ENCODE assay signal across 9 mouse cellular contexts in genomic region chr13:55465184-55465583, GRCm38 (mm10). TPM values are rescaled to one million over a fixed set of nuclear protein-coding genes. Genes with fewer than 3 reads are reported as not detected.
DNase-seq lines count a peak whose midpoint lies in the region; ATAC-seq and TF ChIP-seq lines count a peak whose summit lies in the region.
"Had no signal": no experiment of that assay in that cellular context is flagged by ENCODE, and none has a peak within 500 bp of the region (broad histone marks: within the 10 kb centered on the region; RNA-seq: fewer than 3 reads in every experiment).

No protein-coding gene starts in this region.

- H3K9ac ChIP-seq in limb, embryonic 13.5 days, result peak overlapping the region; percentile 84

- no peak for TF ChIP-seq CTCF in gastrocnemius, adult 2 months (IDR thresholded peaks at IDR 0.05)
- no peak for TF ChIP-seq CTCF in C2C12 (IDR thresholded peaks at IDR 0.05; ENCODE audit: control insufficient read depth, insufficient read depth, insufficient read length)
- no peak for TF ChIP-seq CTCF in embryonic fibroblast, embryonic 13.5 days (IDR thresholded peaks at IDR 0.05; ENCODE audit: borderline replicate concordance, insufficient read depth, low read length)

- peaks cover 9% of the 10 kb centered on the region for H3K36me3 ChIP-seq in C2C12 (ENCODE audit: control insufficient read depth, insufficient read depth)
- H3K36me3 ChIP-seq in limb, embryonic 13.5 days, result peaks cover 20% of the 10 kb centered on the region

- intact Hi-C loops in gastrocnemius, adult 2 months (cut with DNase I), result no loop called here

- no peak for TF ChIP-seq POLR2A in embryonic fibroblast, embryonic 13.5 days (IDR thresholded peaks at IDR 0.05; ENCODE audit: low read depth, low read length)

- H3K27me3 ChIP-seq in C2C12 (ENCODE audit: control insufficient read depth, insufficient read depth, insufficient read length), result no peaks in the 10 kb centered on the region
- no peaks in the 10 kb centered on the region for H3K27me3 ChIP-seq in limb, embryonic 13.5 days

- 0 out of 2 replicates have a peak overlapping the region, but pooled peaks have one; percentile 12 for H3K27ac ChIP-seq in gastrocnemius, adult 2 months
- peak overlapping the region; percentile 25 for H3K27ac ChIP-seq in embryonic fibroblast, embryonic 13.5 days (ENCODE audit: insufficient read depth, low read length)
- H3K27ac ChIP-seq in limb, embryonic 13.5 days, result no peak overlapping the region; the same call in 1 of the 2 replicates

- no peaks in the 10 kb centered on the region for H3K79me3 ChIP-seq in C2C12 (ENCODE audit: low read depth)

- no peak overlapping the region for H3ac ChIP-seq in C2C12 (ENCODE audit: control insufficient read depth, insufficient read length, low read depth)

- WGBS in limb, embryonic 13.5 days, result 11% methylated on average over 3 of the region's 3 CpGs

- 0 out of 2 replicates have a peak, but pooled peaks cover 10% of the 10 kb centered on the region for H3K4me1 ChIP-seq in embryonic fibroblast, embryonic 13.5 days (ENCODE audit: control insufficient read depth, insufficient read depth, low read length)
- peaks cover 31% of the 10 kb centered on the region for H3K4me1 ChIP-seq in limb, embryonic 13.5 days

- H3K4me2 ChIP-seq in limb, embryonic 13.5 days (replicated peaks), result peak overlapping the region; percentile 91

- no peak overlapping the region for H3K4me3 ChIP-seq in gastrocnemius, adult 2 months
- H3K4me3 ChIP-seq in C2C12 (ENCODE audit: insufficient read depth, poor library complexity, severe bottlenecking), result no peak overlapping the region
- peak overlapping the region; percentile 68 for H3K4me3 ChIP-seq in embryonic fibroblast, embryonic 13.5 days (ENCODE audit: insufficient read depth, low read length)
- peak overlapping the region; percentile 78 for H3K4me3 ChIP-seq in limb, embryonic 13.5 days

- no peak for ATAC-seq in limb, embryonic 13.5 days (ENCODE audit: low FRiP score, low read depth)

- DNase-seq in gastrocnemius, adult 2 months, result no peak
- DNase-seq in gastrocnemius, postnatal 4 days (ENCODE audit: low spot score in 2 of 2), result no peak
- no peak for DNase-seq in B cell, adult 2 months
- no peak for DNase-seq in cerebellum, adult 8-10 months
- no peak for DNase-seq in layer of hippocampus, adult 8-10 months (ENCODE audit: low spot score in 2 of 2)

- H3K9me3 ChIP-seq in limb, embryonic 13.5 days, result no peaks in the 10 kb centered on the region

- H3K79me2 ChIP-seq in C2C12 (ENCODE audit: control insufficient read depth, insufficient read depth), result no peaks in the 10 kb centered on the region

TF ChIP-seq in C2C12, 6 proteins besides CTCF, POLR2A, EP300 and RAD21:
- peak; percentile 16 for TF ChIP-seq FOSL1 (IDR thresholded peaks at IDR 0.05; ENCODE audit: insufficient read depth, low read length, poor library complexity, severe bottlenecking)
- no peak for TF ChIP-seq MYOG (IDR thresholded peaks at IDR 0.05; ENCODE audit: control insufficient read depth, extremely low read depth, insufficient read length)
- TF ChIP-seq MAX (IDR thresholded peaks at IDR 0.05), result peak; percentile 88
- TF ChIP-seq MYOD1 (IDR thresholded peaks at IDR 0.05; ENCODE audit: control insufficient read depth, insufficient read length, low read depth), result no peak

RNA-seq across cellular contexts. Expression of gene Prr7, which starts 1.1 kb away (rescaled TPM):
- under 1 TPM; 0.18 to 0.22 TPM for total RNA-seq in gastrocnemius, adult 2 months (2021)
- 1 to 10 TPM; 4.3 to 4.7 TPM for total RNA-seq in gastrocnemius, postnatal 4 days (2021)
- polyA plus RNA-seq in C2C12 (2012; fragmentation: generic; extraction: Trizol), result 10.8 TPM
- 2.5 and 4.6 TPM in 2 replicates for polyA plus RNA-seq in embryonic fibroblast, embryonic 13.5 days (2011; ENCODE audit: insufficient read length, low read depth, missing spikeins)
- polyA plus RNA-seq in limb, embryonic 13.5 days (2015; fragmentation: Nextera tagmentation; extraction: Ambion mirVana), result 0.79 and 0.87 TPM in 2 replicates
- 10 to 100 TPM; 57.5 to 73.5 (median 60.4) TPM for total RNA-seq in layer of hippocampus, adult 8-10 months (2022)

RNA-seq across cellular contexts. Expression of gene Grk6, which starts 20.3 kb away (rescaled TPM):
- 1 to 10 TPM; 9.6 to 10.0 TPM for total RNA-seq in gastrocnemius, adult 2 months (2021)
- total RNA-seq in gastrocnemius, postnatal 4 days (2021), result 10 to 100 TPM; 32.9 TPM
- 81.9 TPM for polyA plus RNA-seq in C2C12 (2012; fragmentation: generic; extraction: Trizol)
- polyA plus RNA-seq in embryonic fibroblast, embryonic 13.5 days (2011; ENCODE audit: insufficient read length, low read depth, missing spikeins), result 37.7 and 42.9 TPM in 2 replicates
- polyA plus RNA-seq in limb, embryonic 13.5 days (2015; fragmentation: Nextera tagmentation; extraction: Ambion mirVana), result 48.1 and 50.1 TPM in 2 replicates
- total RNA-seq in layer of hippocampus, adult 8-10 months (2022), result 10 to 100 TPM; 61.4 to 74.2 (median 67.5) TPM

RNA-seq across cellular contexts. Expression of gene Dbn1, which starts 22.7 kb away (rescaled TPM):
- 1 to 10 TPM; 4.9 to 7.7 TPM for total RNA-seq in gastrocnemius, adult 2 months (2021)
- total RNA-seq in gastrocnemius, postnatal 4 days (2021), result 100 to 1,000 TPM; 127 to 147 TPM
- 87.7 TPM for polyA plus RNA-seq in C2C12 (2012; fragmentation: generic; extraction: Trizol)
- 105 and 139 TPM in 2 replicates for polyA plus RNA-seq in embryonic fibroblast, embryonic 13.5 days (2011; ENCODE audit: insufficient read length, low read depth, missing spikeins)
- polyA plus RNA-seq in limb, embryonic 13.5 days (2015; fragmentation: Nextera tagmentation; extraction: Ambion mirVana), result 297 and 304 TPM in 2 replicates
- 100 to 1,000 TPM; 295 to 399 (median 333) TPM for total RNA-seq in layer of hippocampus, adult 8-10 months (2022)

RNA-seq across cellular contexts. Expression of gene F12, which starts 38.6 kb away (rescaled TPM):
- total RNA-seq in gastrocnemius, adult 2 months (2021), result not detected
- total RNA-seq in gastrocnemius, postnatal 4 days (2021), result under 1 TPM; 0.22 to 0.70 TPM
- not detected for polyA plus RNA-seq in C2C12 (2012; fragmentation: generic; extraction: Trizol)
- not detected in 2 replicates for polyA plus RNA-seq in embryonic fibroblast, embryonic 13.5 days (2011; ENCODE audit: insufficient read length, low read depth, missing spikeins)
- 0.08 and 0.51 TPM in 2 replicates for polyA plus RNA-seq in limb, embryonic 13.5 days (2015; fragmentation: Nextera tagmentation; extraction: Ambion mirVana)
- total RNA-seq in layer of hippocampus, adult 8-10 months (2022), result 1 to 10 TPM in 1 of 4 experiments, under 1 TPM in 2, not detected in 1; 0.43 to 1.5 (median 0.74) TPM
- total RNA-seq: MEL had no signal

RNA-seq across cellular contexts. Expression of gene Pdlim7, which starts 48.3 kb away (rescaled TPM):
- 100 to 1,000 TPM; 424 to 537 TPM for total RNA-seq in gastrocnemius, adult 2 months (2021)
- 100 to 1,000 TPM; 304 to 308 TPM for total RNA-seq in gastrocnemius, postnatal 4 days (2021)
- polyA plus RNA-seq in C2C12 (2012; fragmentation: generic; extraction: Trizol), result 344 TPM
- 132 and 179 TPM in 2 replicates for polyA plus RNA-seq in embryonic fibroblast, embryonic 13.5 days (2011; ENCODE audit: insufficient read length, low read depth, missing spikeins)
- polyA plus RNA-seq in limb, embryonic 13.5 days (2015; fragmentation: Nextera tagmentation; extraction: Ambion mirVana), result 175 and 181 TPM in 2 replicates
- 10 to 100 TPM; 88.7 to 99.2 (median 95.5) TPM for total RNA-seq in layer of hippocampus, adult 8-10 months (2022)

Comparison
In these comparisons a context has a peak if more than half of its experiments do, and no peak if none do; other contexts are left out.
1. RNA of gene Dbn1, which starts 22.7 kb away (total RNA-seq): 295 to 399 TPM in layer of hippocampus, adult 8-10 months and 127 to 147 TPM in gastrocnemius, postnatal 4 days; 4.9 to 7.7 TPM in gastrocnemius, adult 2 months; every median in the first group is over 10 times any median in the second.
2. H3K4me3 ChIP-seq: peak in embryonic fibroblast, embryonic 13.5 days (single experiment) and limb, embryonic 13.5 days (single experiment); none in gastrocnemius, adult 2 months (single experiment) and C2C12 (single experiment).
3. RNA of gene Prr7, which starts 1.1 kb away (total RNA-seq): 57.5 to 73.5 TPM in layer of hippocampus, adult 8-10 months; 4.3 to 4.7 TPM in gastrocnemius, postnatal 4 days and 0.18 to 0.22 TPM in gastrocnemius, adult 2 months; every median in the first group is over 10 times any median in the second.